Mouse (Mus musculus): Measurements from ENCODE around the gene Smco4. TPM values are rescaled to one million over a fixed set of nuclear protein-coding genes. Genes with fewer than 3 reads are reported as not detected.

Smco4 gene
- total and polyA plus RNA-seq, 3 experiments = not detected

- Histone ChIP-seq H3K79me2 (ENCODE audit: control insufficient read depth, insufficient read depth, low read length, poor library complexity) (no peaks in the 10 kb centered on the region), H3K27ac (ENCODE audit: control insufficient read depth, low read depth, low read length) (no peak overlapping the region), H3K4me1 (ENCODE audit: control insufficient read depth in 1 of 2, insufficient read depth in 2 of 2, low read length in 2 of 2) (no peaks in the 10 kb centered on the region), H3K36me3 (ENCODE audit: control insufficient read depth in 1 of 2, insufficient read depth in 2 of 2, low read length in 2 of 2) (no peaks in the 10 kb centered on the region), H3K4me3 (ENCODE audit: control insufficient read depth in 1 of 2, insufficient read depth in 1 of 2, low read depth in 2 of 2, low read length in 2 of 2) (no peak overlapping the region), H3K27me3 (ENCODE audit: control insufficient read depth in 1 of 2, insufficient read depth in 2 of 2, low read length in 2 of 2) (no peaks in the 10 kb centered on the region), H3K9me3 (replicated peaks; ENCODE audit: insufficient read depth, low read length) (no peaks in the 10 kb centered on the region), H3K9ac (ENCODE audit: control insufficient read depth, low read depth, low read length, poor library complexity, severe bottlenecking) (no peak overlapping the region)
- TF ChIP-seq ELF1 (IDR thresholded peaks at IDR 0.05; ENCODE audit: low read depth, low read length) (no peak), MYC (IDR thresholded peaks at IDR 0.05; ENCODE audit: low read depth, low read length) (no peak), NELFE (IDR thresholded peaks at IDR 0.05; ENCODE audit: low read depth, low read length) (no peak), POLR2A (IDR thresholded peaks at IDR 0.05; ENCODE audit: control insufficient read depth in 1 of 2, insufficient read depth in 1 of 2, low read depth in 1 of 2, low read length in 2 of 2, poor library complexity in 1 of 2) (no peak), USF2 (IDR thresholded peaks at IDR 0.05; ENCODE audit: borderline replicate concordance in 1 of 2, insufficient read depth in 1 of 2, low read depth in 1 of 2, low read length in 2 of 2) (no peak), POLR2AphosphoS5 (IDR thresholded peaks at IDR 0.05; ENCODE audit: borderline replicate concordance, low read depth, low read length) (no peak), MXI1 (IDR thresholded peaks at IDR 0.05; ENCODE audit: low read depth, low read length) (no peak), USF1 (IDR thresholded peaks at IDR 0.05; ENCODE audit: low read depth, low read length) (no peak), NRF1 (IDR thresholded peaks at IDR 0.05; ENCODE audit: insufficient read depth, low read depth, low read length, poor library complexity, severe bottlenecking) (no peak), ZKSCAN1 (IDR thresholded peaks at IDR 0.05; ENCODE audit: low read depth, low read length) (no peak), MEF2A (IDR thresholded peaks at IDR 0.05; ENCODE audit: extremely low read depth, insufficient replicate concordance, low read depth, low read length, poor library complexity, severe bottlenecking) (no peak)
- no peak for DNase-seq (ENCODE audit: low read depth, low spot score)
These were observed 2.8 kb downstream of the Smco4 start for GRCm38 (mm10) chr9:15495921-15496577.

- Histone ChIP-seq H3K4me3 (ENCODE audit: control insufficient read depth in 1 of 2, insufficient read depth in 1 of 2, low read depth in 2 of 2, low read length in 2 of 2) (no peak overlapping the region), H3K9ac (ENCODE audit: control insufficient read depth, low read depth, low read length, poor library complexity, severe bottlenecking) (no peak overlapping the region), H3K36me3 (ENCODE audit: control insufficient read depth in 1 of 2, insufficient read depth in 2 of 2, low read length in 2 of 2) (no peaks in the 10 kb centered on the region), H3K9me3 (replicated peaks; ENCODE audit: insufficient read depth, low read length) (no peaks in the 10 kb centered on the region), H3K79me2 (ENCODE audit: control insufficient read depth, insufficient read depth, low read length, poor library complexity) (no peaks in the 10 kb centered on the region), H3K27ac (ENCODE audit: control insufficient read depth, low read depth, low read length) (no peak overlapping the region), H3K27me3 (ENCODE audit: control insufficient read depth in 1 of 2, insufficient read depth in 2 of 2, low read length in 2 of 2) (no peaks in the 10 kb centered on the region), H3K4me1 (ENCODE audit: control insufficient read depth in 1 of 2, insufficient read depth in 2 of 2, low read length in 2 of 2) (no peaks in the 10 kb centered on the region)
- TF ChIP-seq SMC3 (IDR thresholded peaks at IDR 0.05; ENCODE audit: low read depth, low read length) = no peak
- TF ChIP-seq KAT2A (conservative IDR thresholded peaks at IDR 0.05; ENCODE audit: low read depth, low read length) = no peak
- no peak for TF ChIP-seq MYB (IDR thresholded peaks at IDR 0.05; ENCODE audit: low read depth, low read length)
- TF ChIP-seq UBTF (IDR thresholded peaks at IDR 0.05; ENCODE audit: borderline replicate concordance, insufficient read depth, low read depth, low read length) = no peak
- no peak for TF ChIP-seq USF1 (IDR thresholded peaks at IDR 0.05; ENCODE audit: low read depth, low read length)
- TF ChIP-seq E2F4 (IDR thresholded peaks at IDR 0.05; ENCODE audit: borderline replicate concordance, low read depth, low read length) = no peak
- TF ChIP-seq RCOR1 (IDR thresholded peaks at IDR 0.05; ENCODE audit: low read depth, low read length) = no peak
- no peak for TF ChIP-seq TCF12 (IDR thresholded peaks at IDR 0.05; ENCODE audit: low read depth, low read length)
- no peak for TF ChIP-seq MAZ (IDR thresholded peaks at IDR 0.05; ENCODE audit: low read depth, low read length)
- TF ChIP-seq SIN3A (IDR thresholded peaks at IDR 0.05; ENCODE audit: low read length) = no peak
- TF ChIP-seq NELFE (IDR thresholded peaks at IDR 0.05; ENCODE audit: low read depth, low read length) = no peak
- no peak for TF ChIP-seq ZMIZ1 (IDR thresholded peaks at IDR 0.05; ENCODE audit: low read depth, low read length)
- no peak for TF ChIP-seq MYC (IDR thresholded peaks at IDR 0.05; ENCODE audit: low read depth, low read length)
- TF ChIP-seq BHLHE40 (IDR thresholded peaks at IDR 0.05; ENCODE audit: borderline replicate concordance, low read depth, low read length) = no peak
- no peak for TF ChIP-seq POLR2A (IDR thresholded peaks at IDR 0.05; ENCODE audit: control insufficient read depth in 1 of 2, insufficient read depth in 1 of 2, low read depth in 1 of 2, low read length in 2 of 2, poor library complexity in 1 of 2)
- no peak for DNase-seq (ENCODE audit: low read depth, low spot score)
These were observed 6.8 kb downstream of the Smco4 start for GRCm38 (mm10) chr9:15500025-15500424.

All from MEL (cell line).